Mouse (Mus musculus) hindbrain, embryonic 13.5 days (tissue): ENCODE measurements around the gene Abhd6. TPM values are rescaled to one million over a fixed set of nuclear protein-coding genes. Genes with fewer than 3 reads are reported as not detected.

ENCODE experiments used
- ATAC-seq: fragments of 200-750 bp; cut with Nextera tagmentation; 2 replicates; pipeline ENCODE4 v1.8.0; 2017; ENCODE audit warnings: moderate TSS enrichment; ENCODE audit not compliant: low FRiP score
- H3K27ac ChIP-seq: fragments of 300-500 bp; sonication (generic); 2 replicates; pipeline ENCODE4 v1.5.1; 2015; ENCODE audit warnings: inconsistent platforms, mild to moderate bottlenecking, moderate library complexity
- H3K27me3 ChIP-seq: fragments of 300-500 bp; sonication (generic); 2 replicates; pipeline ENCODE4 v1.6.1; 2015; ENCODE audit warnings: mild to moderate bottlenecking, inconsistent platforms
- H3K36me3 ChIP-seq: fragments of 300-500 bp; sonication (generic); 2 replicates; pipeline ENCODE4 v1.6.1; 2015; ENCODE audit warnings: mild to moderate bottlenecking, inconsistent platforms
- H3K4me1 ChIP-seq: fragments of 300-500 bp; sonication (generic); replicated peaks from 2 replicates; pipeline ENCODE4 v1.6.1; 2015; ENCODE audit warnings: inconsistent platforms
- H3K4me2 ChIP-seq: fragments of 300-500 bp; sonication (generic); 2 replicates; pipeline ENCODE4 v1.6.1; 2015; ENCODE audit warnings: inconsistent platforms, mild to moderate bottlenecking, moderate library complexity
- H3K4me3 ChIP-seq: fragments of 300-500 bp; sonication (generic); 2 replicates; pipeline ENCODE4 v1.5.1; 2015; ENCODE audit warnings: mild to moderate bottlenecking, inconsistent platforms
- H3K9ac ChIP-seq: fragments of 300-500 bp; sonication (generic); 2 replicates; pipeline ENCODE4 v1.6.1; 2015; ENCODE audit warnings: mild to moderate bottlenecking, inconsistent platforms
- H3K9me3 ChIP-seq: fragments of 300-500 bp; sonication (generic); 2 replicates; pipeline ENCODE4 v1.6.1; 2016; ENCODE audit warnings: inconsistent platforms
- WGBS: fragments of 180-500 bp; shearing (Covaris S2); methylation state at CpG from one replicate; pipeline ENCODE4 v1.1.7; 2015; 5-methylcytosine and 5-hydroxymethylcytosine counted together
- polyA plus RNA-seq: library from polyadenylated mRNA; unstranded; fragments of >200 nt; fragmentation: Nextera tagmentation; extraction: Ambion mirVana; gene quantifications from 2 replicates; pipeline ENCODE4 v1.2.1, GENCODE M21; 2015

Gene Abhd6
- polyA plus RNA-seq, 1 experiment from 2014 or later = 31.7 TPM

DNA sequence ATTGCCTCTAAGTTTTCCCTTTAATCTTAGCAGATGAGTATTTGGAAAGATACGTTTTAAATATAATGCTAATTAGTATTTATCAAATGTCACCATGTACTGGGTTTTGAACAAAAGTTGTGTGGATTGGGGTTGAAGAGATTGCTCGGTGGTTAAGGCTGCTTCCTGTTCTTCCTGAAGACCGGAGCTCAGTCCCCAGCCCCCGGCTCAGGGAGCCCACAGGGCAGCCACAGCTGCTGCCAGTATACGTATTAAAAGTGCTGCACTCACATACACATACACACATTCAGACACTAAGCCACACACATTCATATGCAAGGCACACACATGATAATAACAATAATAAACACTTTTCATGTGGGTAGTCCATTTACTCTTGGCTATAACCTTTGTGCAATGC, 35.4 kb downstream of the Abhd6 start:
- Histone ChIP-seq H3K4me1 (no peaks in the 10 kb centered on the region), H3K4me3 (no peak overlapping the region), H3K4me2 (no peak overlapping the region), H3K36me3 (peaks cover 10% of the 10 kb centered on the region), H3K27me3 (no peaks in the 10 kb centered on the region), H3K9me3 (no peaks in the 10 kb centered on the region), H3K27ac (no peak overlapping the region), H3K9ac (no peak overlapping the region)
- no peak for ATAC-seq
- WGBS = 88% methylated on average over 5 of the region's 5 CpGs

DNA sequence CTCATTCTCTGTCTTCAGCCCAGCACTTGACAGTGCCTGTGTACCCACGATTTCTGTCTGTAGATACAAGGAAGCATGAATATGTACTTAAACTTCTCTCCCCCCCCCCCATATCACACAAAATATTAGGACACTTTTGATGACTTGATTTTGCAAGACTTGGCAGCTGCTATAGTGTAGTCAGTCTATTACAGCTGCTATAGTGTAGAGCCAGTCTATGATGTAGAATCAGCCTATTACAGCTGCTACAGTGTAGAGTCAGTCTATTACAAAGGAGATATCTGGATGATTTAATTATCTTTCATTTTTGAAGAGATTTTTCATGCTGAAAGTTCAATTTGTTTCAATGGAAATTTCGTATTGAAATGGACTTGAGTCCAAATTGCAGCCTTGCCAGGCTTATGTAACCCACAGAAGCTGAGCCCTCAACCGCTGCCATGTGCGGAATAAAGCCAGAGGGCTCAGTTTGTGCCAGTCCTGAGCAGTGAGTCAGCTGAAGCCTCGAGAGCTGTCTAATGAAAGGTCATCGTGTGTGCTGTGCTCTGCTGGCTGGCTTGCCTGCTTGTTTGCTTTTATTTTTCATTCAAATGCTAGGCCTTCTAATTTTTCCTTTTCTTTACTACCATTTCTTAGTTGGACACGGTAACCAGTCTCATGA, 36.2 kb downstream of the Abhd6 start:
- Histone ChIP-seq H3K4me2 (no peak overlapping the region), H3K4me1 (no peaks in the 10 kb centered on the region), H3K9me3 (no peaks in the 10 kb centered on the region), H3K27ac (no peak overlapping the region), H3K36me3 (peaks cover 14% of the 10 kb centered on the region), H3K9ac (no peak overlapping the region), H3K4me3 (no peak overlapping the region), H3K27me3 (no peaks in the 10 kb centered on the region)
- WGBS = 82% methylated on average over 7 of the region's 7 CpGs
- ATAC-seq = no peak

DNA sequence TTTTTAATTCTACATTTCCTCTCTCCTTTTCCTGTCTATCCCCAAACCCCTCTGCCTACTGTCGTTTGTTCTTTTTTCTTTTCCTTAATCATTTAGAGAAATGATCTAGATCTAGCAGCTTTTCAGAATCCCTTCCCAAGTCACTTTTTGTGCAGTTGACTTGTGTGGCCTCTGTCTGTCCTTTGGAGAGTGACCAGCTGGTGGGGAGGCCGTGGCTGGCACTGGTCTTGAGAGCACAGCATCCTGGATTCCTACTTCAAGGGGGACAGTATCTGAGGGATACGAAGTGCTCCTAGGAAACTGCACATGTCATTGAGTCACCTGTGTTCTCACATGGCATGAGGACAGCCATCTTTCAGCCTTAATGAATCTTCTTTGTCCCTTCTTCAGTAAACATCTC, 37.5 kb downstream of the Abhd6 start:
- Histone ChIP-seq H3K4me1 (no peaks in the 10 kb centered on the region), H3K27me3 (no peaks in the 10 kb centered on the region), H3K9me3 (no peaks in the 10 kb centered on the region), H3K9ac (no peak overlapping the region), H3K27ac (no peak overlapping the region), H3K36me3 (peaks cover 15% of the 10 kb centered on the region), H3K4me2 (no peak overlapping the region), H3K4me3 (no peak overlapping the region)
- ATAC-seq = no peak
- 85% methylated on average over 3 of the region's 3 CpGs for WGBS

DNA sequence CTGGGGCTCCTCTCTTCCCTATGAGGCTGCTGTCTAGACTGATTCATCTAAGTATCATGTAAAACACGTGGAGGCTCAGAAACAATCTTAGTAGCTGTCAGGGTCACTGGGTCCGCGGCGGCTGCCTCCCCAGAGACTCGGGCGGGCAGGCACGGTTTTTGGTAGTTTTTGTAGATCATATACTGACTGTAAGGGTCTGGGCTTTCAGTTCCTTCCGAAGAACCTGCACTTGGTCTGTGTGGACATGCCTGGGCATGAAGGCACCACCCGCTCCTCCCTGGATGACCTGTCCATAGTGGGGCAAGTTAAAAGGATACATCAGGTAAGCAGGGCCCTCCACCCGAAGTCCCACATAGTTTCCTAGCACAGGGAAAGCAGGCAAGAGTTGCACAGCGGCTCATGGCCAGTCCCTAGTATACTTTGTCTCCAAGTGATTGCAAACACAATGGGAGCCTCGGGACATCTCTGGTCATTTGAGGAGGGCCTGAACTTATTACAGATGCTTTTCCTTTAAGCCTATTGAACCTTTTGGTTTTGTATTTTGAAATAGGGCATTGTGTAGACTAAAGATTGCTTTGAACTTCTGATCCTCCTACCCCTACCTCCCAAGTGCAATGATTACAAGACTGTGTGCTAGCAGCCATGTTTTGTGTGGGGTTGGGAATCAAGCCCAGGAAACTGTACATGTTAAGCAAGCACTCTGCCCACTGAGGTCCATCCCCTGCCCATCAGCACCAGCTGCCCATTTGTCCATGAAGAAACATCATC, 38.4 kb downstream of the Abhd6 start:
- H3K27me3 ChIP-seq = no peaks in the 10 kb centered on the region
- no peak overlapping the region for H3K27ac ChIP-seq
- H3K36me3 ChIP-seq = peaks cover 21% of the 10 kb centered on the region
- H3K9ac ChIP-seq = no peak overlapping the region
- H3K4me2 ChIP-seq = no peak overlapping the region
- H3K4me1 ChIP-seq = no peaks in the 10 kb centered on the region
- no peaks in the 10 kb centered on the region for H3K9me3 ChIP-seq
- WGBS = 89% methylated on average over 12 of the region's 12 CpGs
- no peak for ATAC-seq
- H3K4me3 ChIP-seq = no peak overlapping the region

DNA sequence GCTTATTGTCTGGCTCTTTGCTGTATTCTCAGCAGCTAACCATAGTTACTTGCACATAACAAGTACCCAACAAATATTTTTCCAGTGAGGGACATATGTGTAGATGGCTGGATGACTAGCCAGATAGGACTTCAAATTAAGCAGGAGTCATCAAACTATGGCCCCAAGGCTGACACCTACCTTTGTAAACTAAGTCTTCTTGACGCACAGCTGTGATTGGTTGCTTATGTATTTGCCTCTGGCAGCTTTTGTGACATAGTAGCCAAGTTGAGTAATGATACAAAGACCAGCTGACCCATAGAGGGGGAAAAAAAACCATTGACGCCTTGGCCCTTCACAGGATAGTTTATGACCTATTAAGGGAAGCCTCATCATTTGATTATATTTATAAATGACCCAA, 39.4 kb downstream of the Abhd6 start:
- no peak for ATAC-seq

DNA sequence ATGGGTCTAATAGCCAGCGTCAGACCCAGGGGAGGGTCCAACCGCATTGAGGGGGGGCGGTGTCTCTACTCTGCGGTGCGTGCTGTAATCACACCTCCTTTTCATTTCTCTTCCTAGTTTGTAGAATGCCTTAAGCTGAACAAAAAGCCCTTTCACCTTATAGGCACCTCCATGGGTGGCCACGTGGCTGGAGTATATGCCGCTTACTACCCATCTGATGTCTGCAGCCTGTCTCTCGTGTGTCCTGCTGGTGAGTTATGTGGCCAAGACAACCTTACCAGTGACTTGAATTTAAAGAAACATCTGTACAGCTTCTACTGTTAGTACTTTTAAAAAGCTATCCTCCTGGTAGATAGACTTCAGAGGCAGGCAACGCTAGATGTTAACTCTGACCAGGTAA, 39.9 kb downstream of the Abhd6 start:
- H3K36me3 ChIP-seq = peaks cover 34% of the 10 kb centered on the region
- no peaks in the 10 kb centered on the region for H3K4me1 ChIP-seq
- no peaks in the 10 kb centered on the region for H3K27me3 ChIP-seq
- ATAC-seq = no peak
- no peak overlapping the region for H3K9ac ChIP-seq
- no peaks in the 10 kb centered on the region for H3K9me3 ChIP-seq
- H3K4me3 ChIP-seq = no peak overlapping the region
- 92% methylated on average over 9 of the region's 9 CpGs for WGBS
- no peak overlapping the region for H3K27ac ChIP-seq
- no peak overlapping the region for H3K4me2 ChIP-seq

More for the DNA sequence above, 39.4 kb downstream of the Abhd6 start:
- Histone ChIP-seq H3K36me3 (peaks cover 29% of the 10 kb centered on the region), H3K4me3 (no peak overlapping the region), H3K4me1 (no peaks in the 10 kb centered on the region), H3K27ac (no peak overlapping the region), H3K9me3 (no peaks in the 10 kb centered on the region), H3K4me2 (no peak overlapping the region), H3K27me3 (no peaks in the 10 kb centered on the region), H3K9ac (no peak overlapping the region)
- 89% methylated on average over 2 of the region's 2 CpGs for WGBS

DNA sequence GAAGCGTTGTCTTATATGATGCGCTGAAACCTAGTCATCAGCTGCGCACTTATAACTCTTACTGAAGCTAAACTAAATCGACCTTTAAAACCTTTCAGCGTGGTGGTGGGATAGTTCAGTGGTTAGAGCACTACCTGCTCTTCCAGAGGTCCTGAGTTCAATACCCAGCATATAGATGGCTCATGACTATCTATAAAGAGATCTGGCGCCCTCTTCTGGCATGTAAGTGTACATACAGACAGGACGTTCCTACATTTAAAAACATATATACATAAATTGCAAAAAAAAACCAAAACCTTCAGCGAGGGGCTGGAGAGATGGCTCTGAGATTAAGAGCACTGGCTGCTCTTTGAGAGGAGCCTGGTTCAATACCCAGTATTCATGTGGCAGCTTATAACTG, 41.6 kb downstream of the Abhd6 start:
- no peak overlapping the region for H3K27ac ChIP-seq
- H3K9me3 ChIP-seq = no peaks in the 10 kb centered on the region
- H3K27me3 ChIP-seq = no peaks in the 10 kb centered on the region
- ATAC-seq = no peak
- H3K4me2 ChIP-seq = no peak overlapping the region
- peaks cover 47% of the 10 kb centered on the region for H3K36me3 ChIP-seq
- H3K4me1 ChIP-seq = no peaks in the 10 kb centered on the region
- H3K9ac ChIP-seq = no peak overlapping the region
- H3K4me3 ChIP-seq = no peak overlapping the region
- WGBS = 72% methylated on average over 8 of the region's 8 CpGs

DNA sequence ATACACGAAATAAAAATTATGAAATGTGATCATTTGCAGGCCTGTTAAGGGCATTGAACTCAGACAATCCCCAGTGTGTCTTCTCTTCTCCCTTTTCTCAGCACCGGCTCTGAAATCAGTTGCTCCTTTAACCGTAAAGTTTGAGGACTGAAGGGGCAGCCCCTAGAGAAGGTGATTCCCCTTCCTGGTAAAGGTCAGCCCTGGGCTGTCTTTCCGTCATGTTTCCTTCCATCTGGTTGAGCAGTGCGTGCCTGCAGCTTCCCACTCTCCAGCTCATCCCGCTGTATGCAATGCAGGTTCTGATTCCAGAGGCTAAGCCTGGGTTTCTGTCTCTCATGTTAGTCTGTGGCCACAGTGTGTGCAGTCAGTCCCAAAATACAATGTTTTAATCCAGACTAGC, 42.1 kb downstream of the Abhd6 start:
- Histone ChIP-seq H3K9me3 (no peaks in the 10 kb centered on the region), H3K27me3 (no peaks in the 10 kb centered on the region), H3K4me3 (no peak overlapping the region), H3K9ac (no peak overlapping the region), H3K36me3 (peaks cover 51% of the 10 kb centered on the region), H3K4me1 (no peaks in the 10 kb centered on the region), H3K4me2 (no peak overlapping the region), H3K27ac (no peak overlapping the region)
- ATAC-seq = no peak
- WGBS = 92% methylated on average over 6 of the region's 6 CpGs

DNA sequence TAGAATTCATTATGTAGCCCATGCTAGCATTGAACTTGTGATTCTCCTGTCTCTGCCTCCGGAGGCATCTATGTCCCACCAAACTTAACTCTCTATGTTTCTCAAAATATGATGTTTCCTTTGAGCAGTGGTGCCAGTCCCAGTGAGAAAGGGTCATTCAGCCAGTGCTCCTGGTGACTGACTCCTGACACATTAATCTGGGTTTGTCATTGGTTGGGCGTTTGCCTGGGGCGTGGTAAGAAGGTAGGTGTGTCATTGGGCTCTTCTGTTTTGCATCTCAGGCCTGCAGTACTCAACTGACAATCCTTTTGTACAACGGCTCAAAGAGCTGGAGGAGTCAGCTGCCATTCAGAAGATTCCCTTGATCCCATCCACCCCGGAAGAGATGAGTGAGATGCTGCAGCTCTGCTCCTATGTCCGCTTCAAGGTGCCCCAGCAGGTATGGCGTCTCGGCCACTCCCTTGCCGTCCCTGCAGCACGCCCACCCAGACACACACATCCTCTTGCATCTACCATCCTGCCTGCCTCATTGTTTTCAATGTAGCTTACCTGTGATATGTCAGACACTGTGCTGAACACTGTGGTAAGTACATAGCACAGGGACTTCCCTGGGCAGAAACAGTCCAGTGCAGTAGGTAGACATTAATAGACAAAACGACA, 42.6 kb downstream of the Abhd6 start:
- no peak overlapping the region for H3K4me2 ChIP-seq
- H3K36me3 ChIP-seq = peaks cover 55% of the 10 kb centered on the region
- no peak overlapping the region for H3K27ac ChIP-seq
- H3K9me3 ChIP-seq = no peaks in the 10 kb centered on the region
- no peak for ATAC-seq
- 89% methylated on average over 11 of the region's 11 CpGs for WGBS
- H3K4me1 ChIP-seq = no peaks in the 10 kb centered on the region
- no peak overlapping the region for H3K4me3 ChIP-seq
- H3K9ac ChIP-seq = no peak overlapping the region
- no peaks in the 10 kb centered on the region for H3K27me3 ChIP-seq

DNA sequence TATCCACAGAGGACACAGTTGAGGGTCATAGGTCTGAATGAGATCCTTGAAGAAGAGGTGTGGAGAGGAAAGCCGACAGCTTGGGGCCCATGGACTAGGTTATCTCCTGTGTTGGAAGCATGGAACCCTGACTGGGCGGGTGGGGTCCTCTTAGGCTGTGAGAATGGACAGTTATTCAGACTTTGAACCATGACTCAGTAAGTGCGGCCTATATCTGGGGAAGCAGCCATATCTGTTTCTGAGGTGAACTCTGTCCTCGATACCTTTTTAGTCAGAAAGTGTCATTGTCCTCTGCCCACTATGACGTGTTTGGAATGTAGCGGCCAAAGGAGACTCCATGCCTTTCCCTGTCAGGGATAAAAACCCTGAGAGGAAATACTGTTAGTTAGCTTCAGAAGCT, 44.1 kb downstream of the Abhd6 start:
- no peak overlapping the region for H3K27ac ChIP-seq
- no peaks in the 10 kb centered on the region for H3K4me1 ChIP-seq
- WGBS = 94% methylated on average over 6 of the region's 6 CpGs
- no peaks in the 10 kb centered on the region for H3K9me3 ChIP-seq
- no peak overlapping the region for H3K4me3 ChIP-seq
- H3K9ac ChIP-seq = no peak overlapping the region
- no peak overlapping the region for H3K4me2 ChIP-seq
- no peak for ATAC-seq
- peaks cover 64% of the 10 kb centered on the region for H3K36me3 ChIP-seq
- H3K27me3 ChIP-seq = no peaks in the 10 kb centered on the region

DNA sequence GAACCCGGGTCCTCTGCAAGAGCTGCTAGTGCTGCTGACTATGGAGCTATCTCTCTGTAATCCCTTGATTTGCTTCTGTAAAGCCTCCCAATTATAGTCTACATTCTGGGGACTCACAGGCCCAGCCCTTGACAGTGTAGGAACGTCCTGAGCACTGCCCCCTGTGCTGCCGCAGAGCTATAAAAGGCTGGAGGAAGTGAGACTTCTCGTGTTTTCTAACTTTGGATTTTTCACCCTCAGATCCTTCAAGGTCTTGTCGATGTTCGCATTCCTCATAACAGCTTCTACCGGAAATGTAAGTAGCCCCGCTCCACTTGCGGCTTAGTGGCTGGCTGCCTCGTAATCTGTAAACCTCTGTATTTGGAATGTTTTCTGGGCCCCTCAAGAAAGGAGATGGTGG, 46.6 kb downstream of the Abhd6 start:
- Histone ChIP-seq H3K4me1 (peaks cover 4% of the 10 kb centered on the region; the same call in 1 of the 2 replicates), H3K4me3 (no peak overlapping the region), H3K27me3 (no peaks in the 10 kb centered on the region), H3K27ac (no peak overlapping the region), H3K9me3 (no peaks in the 10 kb centered on the region), H3K9ac (no peak overlapping the region), H3K4me2 (no peak overlapping the region), H3K36me3 (peaks cover 64% of the 10 kb centered on the region)
- no peak for ATAC-seq
- 91% methylated on average over 10 of the region's 10 CpGs for WGBS

DNA sequence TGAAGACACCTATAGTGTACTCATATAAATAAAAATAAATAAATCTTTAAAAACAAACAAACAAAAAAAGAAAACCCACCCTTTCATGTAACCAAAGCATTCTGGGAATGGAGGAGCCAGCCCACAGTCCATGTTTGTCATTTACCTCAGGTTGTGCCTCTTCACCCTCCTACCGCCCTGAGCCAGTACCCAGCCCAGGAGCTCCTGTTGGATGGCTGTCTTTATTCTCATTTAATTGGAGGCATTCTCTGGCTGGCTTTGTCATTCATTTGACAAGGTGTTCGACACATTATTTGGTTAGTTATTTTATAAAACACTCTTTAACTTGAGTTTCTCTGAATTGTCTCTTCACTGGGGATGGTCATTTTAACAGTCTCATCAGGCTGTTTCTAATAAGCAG, 49.2 kb downstream of the Abhd6 start:
- Histone ChIP-seq H3K9ac (no peak overlapping the region), H3K4me2 (no peak overlapping the region), H3K36me3 (peaks cover 62% of the 10 kb centered on the region), H3K4me1 (peaks cover 5% of the 10 kb centered on the region; the same call in 1 of the 2 replicates), H3K27me3 (no peaks in the 10 kb centered on the region), H3K9me3 (no peaks in the 10 kb centered on the region), H3K4me3 (no peak overlapping the region), H3K27ac (no peak overlapping the region)
- no peak for ATAC-seq
- 89% methylated on average over 2 of the region's 2 CpGs for WGBS
